Mouse (Mus musculus) frontal cortex, adult 2 months (tissue): ENCODE measurements around the gene Dennd2a. TPM values are rescaled to one million over a fixed set of nuclear protein-coding genes. Genes with fewer than 3 reads are reported as not detected.
A peak's percentile ranks its signal among the peaks of the same experiment; 100 is the strongest.
"Not testable (repeated sequence)": the region's sequence is repeated elsewhere in the genome, so short reads cannot be mapped to it uniquely, and the experiment has no call there.

Source experiments
- DNase-seq, 2 experiments: peaks; one replicate each; pipeline ENCODE4 v3.0.0; 2022; ENCODE audit warnings: low spot score in 1 of 2; ENCODE audit errors: extremely low spot score in 1 of 2
- polyA plus RNA-seq: library from polyadenylated mRNA; depleted of rRNA; stranded (reverse); fragments of >200 nt; gene quantifications from 2 replicates; pipeline ENCODE4 v1.2.3, GENCODE M21; 2012; rRNA removed

The Dennd2a gene
- polyA plus RNA-seq, 1 experiment, result 24.8 TPM

GRCm38 (mm10) chr6:39426725-39427124 lies 130.9 kb downstream of the Dennd2a start:
- DNase-seq, result no peak

- no peak for DNase-seq
Measured at GRCm38 (mm10) chr6:39425181-39425580, 132.5 kb downstream of the Dennd2a start.

GRCm38 (mm10) chr6:39423686-39424085 lies 134.0 kb downstream of the Dennd2a start:
- no peak for DNase-seq

GRCm38 (mm10) chr6:39423130-39423551 lies 134.5 kb downstream of the Dennd2a start:
- peak in 1 of 2 experiments; percentile 37 for DNase-seq

GRCm38 (mm10) chr6:39420867-39421266 lies 136.8 kb downstream of the Dennd2a start:
- DNase-seq, result no peak

- peak; percentile 65 to 84 for DNase-seq
Measured at GRCm38 (mm10) chr6:39419851-39420721, 137.6 kb downstream of the Dennd2a start, which contains the start of gene Mkrn1. TSS of gene Mkrn1 (minus strand) at chr6:39420462.

GRCm38 (mm10) chr6:39419386-39419850 lies 138.2 kb downstream of the Dennd2a start:
- peak in 1 of 2 experiments; percentile 21 for DNase-seq

GRCm38 (mm10) chr6:39416654-39417053 lies 141.0 kb downstream of the Dennd2a start:
- not testable (repeated sequence) for DNase-seq

GRCm38 (mm10) chr6:39415762-39416161 lies 141.9 kb downstream of the Dennd2a start:
- peak; percentile 38 to 88 for DNase-seq

- peak in 1 of 2 experiments; percentile 33 for DNase-seq
Measured at GRCm38 (mm10) chr6:39414106-39414505, 143.6 kb downstream of the Dennd2a start.

Other genes starting within 250 kb of the Dennd2a start
- 30.6 and 34.8 TPM in 2 replicates for gene Slc37a3, start 180.2 kb downstream of the Dennd2a start, polyA plus RNA-seq
- 0.22 and 0.27 TPM in 2 replicates for gene Rab19, start 176.7 kb downstream of the Dennd2a start, polyA plus RNA-seq
- 102 and 108 TPM in 2 replicates for gene Mkrn1, start 137.4 kb downstream of the Dennd2a start, polyA plus RNA-seq
- 20.5 and 22.7 TPM in 2 replicates for gene Adck2, start 16.0 kb upstream of the Dennd2a start, polyA plus RNA-seq
- gene Gm42420, start 27.9 kb upstream of the Dennd2a start, polyA plus RNA-seq, result 0.76 and 2.2 TPM in 2 replicates
- gene Ndufb2, start 34.7 kb upstream of the Dennd2a start, polyA plus RNA-seq, result 232 and 247 TPM in 2 replicates
- 36.9 and 38.2 TPM in 2 replicates for gene Braf, start 167.6 kb upstream of the Dennd2a start, polyA plus RNA-seq